17 mouse cellular contexts compared by ENCODE assay signal in the genomic region with DNA sequence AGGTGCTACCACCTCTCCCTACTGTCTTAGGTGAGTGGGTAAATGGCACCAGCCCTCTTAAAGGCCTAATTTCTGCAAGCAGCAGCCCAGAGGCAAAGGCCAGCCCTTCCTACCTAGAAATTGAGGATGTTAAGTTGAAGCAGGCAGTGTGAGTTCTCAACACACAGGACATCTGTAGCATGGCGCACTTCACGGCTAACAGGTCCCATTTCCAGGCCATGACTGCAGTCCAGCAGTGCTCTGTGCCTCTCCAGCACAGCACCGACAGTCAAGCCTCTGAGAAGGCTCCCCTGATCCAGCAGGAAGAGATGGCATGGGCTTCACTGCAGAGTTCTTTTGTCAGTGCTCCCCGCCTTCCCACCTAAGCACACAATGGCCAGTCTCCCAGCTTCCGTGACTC.
"Had no signal": no experiment of that assay in that cellular context is flagged by ENCODE, and none has a peak within 500 bp of the region (broad histone marks: within the 10 kb centered on the region; RNA-seq: fewer than 3 reads in every experiment).

No protein-coding gene starts in this region.

- H3K4me1 ChIP-seq: neural tube, embryonic 12.5 days; stomach, embryonic 15.5 days had no signal

- H3K4me3 ChIP-seq: layer of hippocampus, adult 2 months; liver, embryonic 13.5 days; neural tube, embryonic 12.5 days; neural tube, embryonic 15.5 days; stomach, embryonic 15.5 days had no signal

- H3K4me2 ChIP-seq: liver, embryonic 13.5 days; neural tube, embryonic 12.5 days; neural tube, embryonic 15.5 days; stomach, embryonic 15.5 days had no signal

- ATAC-seq: intestine, postnatal 0 days had no signal

- DNase-seq: kidney, adult 2 months; kidney, postnatal 25 days; layer of hippocampus, adult 9-11 months; liver, embryonic 13.5 days; lung, adult 2 months; lung, postnatal 14 days; lung, postnatal 4 days; right cerebral cortex, adult 18-20 months; right cerebral cortex, postnatal 14 days; spleen, adult 18-20 months; thymus, postnatal 25 days had no signal

- H3K27ac ChIP-seq: kidney, postnatal 0 days; liver, embryonic 13.5 days; neural tube, embryonic 12.5 days; neural tube, embryonic 15.5 days; stomach, embryonic 15.5 days had no signal

- H3K27me3 ChIP-seq: liver, embryonic 13.5 days; neural tube, embryonic 12.5 days; neural tube, embryonic 15.5 days; stomach, embryonic 15.5 days had no signal

- H3K9me3 ChIP-seq: liver, embryonic 13.5 days; neural tube, embryonic 12.5 days; neural tube, embryonic 15.5 days; stomach, embryonic 15.5 days had no signal

- H3K9ac ChIP-seq: liver, embryonic 13.5 days; neural tube, embryonic 12.5 days; neural tube, embryonic 15.5 days; stomach, embryonic 15.5 days had no signal
